Mouse (Mus musculus) embryonic facial prominence, embryonic 12.5 days (tissue): ENCODE results near the gene Lpgat1. TPM values are rescaled to one million over a fixed set of nuclear protein-coding genes. Genes with fewer than 3 reads are reported as not detected.

Experiments
- ATAC-seq: fragments of 200-750 bp; cut with Nextera tagmentation; 2 replicates; pipeline ENCODE4 v1.8.0; 2017; ENCODE audit not compliant: insufficient number of reproducible peaks, insufficient read depth, low FRiP score, low TSS enrichment
- H3K27ac ChIP-seq: fragments of 300-500 bp; sonication (generic); 2 replicates; pipeline ENCODE4 v1.5.1; 2016; ENCODE audit warnings: mild to moderate bottlenecking
- H3K27me3 ChIP-seq: fragments of 300-500 bp; sonication (generic); 2 replicates; pipeline ENCODE4 v1.6.1; 2016; ENCODE audit warnings: mild to moderate bottlenecking, moderate library complexity
- H3K36me3 ChIP-seq: fragments of 300-500 bp; sonication (generic); 2 replicates; pipeline ENCODE4 v1.6.1; 2016; ENCODE audit warnings: mild to moderate bottlenecking
- H3K4me1 ChIP-seq: fragments of 300-500 bp; sonication (generic); 2 replicates; pipeline ENCODE4 v1.6.1; 2016
- H3K4me2 ChIP-seq: fragments of 300-500 bp; sonication (generic); replicated peaks from 2 replicates; pipeline ENCODE4 v1.6.1; 2016; ENCODE audit warnings: mild to moderate bottlenecking, moderate library complexity
- H3K4me3 ChIP-seq: fragments of 300-500 bp; sonication (generic); 2 replicates; pipeline ENCODE4 v1.5.1; 2016; ENCODE audit warnings: mild to moderate bottlenecking
- H3K9ac ChIP-seq: fragments of 300-500 bp; sonication (generic); 2 replicates; pipeline ENCODE4 v1.6.1; 2016; ENCODE audit warnings: mild to moderate bottlenecking, moderate library complexity
- H3K9me3 ChIP-seq: fragments of 300-500 bp; sonication (generic); 2 replicates; pipeline ENCODE4 v1.6.1; 2016; ENCODE audit warnings: mild to moderate bottlenecking, moderate library complexity
- WGBS: fragments of 180-500 bp; shearing (Covaris S2); methylation state at CpG from one replicate; pipeline ENCODE4 v1.1.7; 2016; 5-methylcytosine and 5-hydroxymethylcytosine counted together
- polyA plus RNA-seq: library from polyadenylated mRNA; unstranded; fragments of >200 nt; fragmentation: Nextera tagmentation; extraction: Ambion mirVana; gene quantifications from 2 replicates; pipeline ENCODE4 v1.2.1, GENCODE M21; 2016

The Lpgat1 gene
- polyA plus RNA-seq, 1 experiment from 2014 or later = 37.2 TPM

- WGBS = 79% methylated on average over 6 of the region's 6 CpGs
- no peak overlapping the region for H3K4me2 ChIP-seq
- H3K27ac ChIP-seq = no peak overlapping the region
- H3K36me3 ChIP-seq = peaks cover 14% of the 10 kb centered on the region
- no peak for ATAC-seq
- no peak overlapping the region for H3K4me3 ChIP-seq
- no peaks in the 10 kb centered on the region for H3K9me3 ChIP-seq
- 0 out of 2 replicates have a peak, but pooled peaks cover 5% of the 10 kb centered on the region for H3K4me1 ChIP-seq
- H3K9ac ChIP-seq = no peak overlapping the region
- H3K27me3 ChIP-seq = no peaks in the 10 kb centered on the region
Observed at GRCm38 (mm10) chr1:191737871-191738270, 20.2 kb downstream of the Lpgat1 start.

- Histone ChIP-seq H3K4me3 (no peak overlapping the region), H3K36me3 (peaks cover 8% of the 10 kb centered on the region), H3K9ac (no peak overlapping the region), H3K4me2 (no peak overlapping the region), H3K27me3 (no peaks in the 10 kb centered on the region), H3K27ac (no peak overlapping the region), H3K9me3 (no peaks in the 10 kb centered on the region), H3K4me1 (0 out of 2 replicates have a peak, but pooled peaks cover 5% of the 10 kb centered on the region)
- WGBS = 84% methylated on average over 2 of the region's 2 CpGs
- no peak for ATAC-seq
Observed at GRCm38 (mm10) chr1:191738726-191739125, 21.1 kb downstream of the Lpgat1 start.

GRCm38 (mm10) chr1:191740587-191741361 lies 23.1 kb downstream of the Lpgat1 start:
- no peak overlapping the region for H3K4me3 ChIP-seq
- H3K4me1 ChIP-seq = 0 out of 2 replicates have a peak, but pooled peaks cover 5% of the 10 kb centered on the region
- H3K36me3 ChIP-seq = peaks cover 5% of the 10 kb centered on the region; the same call in 1 of the 2 replicates
- no peak overlapping the region for H3K9ac ChIP-seq
- no peak overlapping the region for H3K4me2 ChIP-seq
- H3K27me3 ChIP-seq = no peaks in the 10 kb centered on the region
- H3K9me3 ChIP-seq = no peaks in the 10 kb centered on the region
- ATAC-seq = no peak
- no peak overlapping the region for H3K27ac ChIP-seq
- WGBS = 90% methylated on average over 6 of the region's 6 CpGs

- Histone ChIP-seq H3K4me1 (0 out of 2 replicates have a peak, but pooled peaks cover 5% of the 10 kb centered on the region), H3K9ac (no peak overlapping the region), H3K36me3 (peaks cover 5% of the 10 kb centered on the region; the same call in 1 of the 2 replicates), H3K27me3 (no peaks in the 10 kb centered on the region), H3K9me3 (no peaks in the 10 kb centered on the region), H3K27ac (no peak overlapping the region), H3K4me2 (no peak overlapping the region), H3K4me3 (no peak overlapping the region)
- 89% methylated on average over 4 of the region's 4 CpGs for WGBS
- no peak for ATAC-seq
Observed at GRCm38 (mm10) chr1:191741635-191742034, 24.0 kb downstream of the Lpgat1 start.

DNA sequence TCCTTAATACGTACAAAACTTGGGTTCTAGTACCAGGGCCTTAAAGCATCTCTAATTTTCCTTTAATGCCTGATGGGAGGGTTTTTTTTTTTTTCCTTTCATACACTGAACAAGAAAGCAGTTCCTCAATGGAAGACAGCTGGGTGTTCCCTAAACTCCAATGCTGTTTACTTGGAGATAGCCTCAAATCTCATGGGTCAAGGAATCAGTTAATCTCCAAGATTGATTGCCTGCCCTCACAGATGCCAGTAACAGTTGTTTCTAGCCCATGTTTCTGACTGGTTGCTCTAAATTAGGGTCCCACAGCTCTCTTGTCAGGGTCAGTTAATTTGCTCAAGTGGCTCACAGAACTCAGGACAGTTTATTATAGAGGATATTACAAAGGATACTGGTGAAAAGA lies 30.8 kb downstream of the Lpgat1 start:
- ATAC-seq = no peak
- no peak overlapping the region for H3K4me3 ChIP-seq
- WGBS = 65% methylated on average over 1 of the region's 1 CpGs

DNA sequence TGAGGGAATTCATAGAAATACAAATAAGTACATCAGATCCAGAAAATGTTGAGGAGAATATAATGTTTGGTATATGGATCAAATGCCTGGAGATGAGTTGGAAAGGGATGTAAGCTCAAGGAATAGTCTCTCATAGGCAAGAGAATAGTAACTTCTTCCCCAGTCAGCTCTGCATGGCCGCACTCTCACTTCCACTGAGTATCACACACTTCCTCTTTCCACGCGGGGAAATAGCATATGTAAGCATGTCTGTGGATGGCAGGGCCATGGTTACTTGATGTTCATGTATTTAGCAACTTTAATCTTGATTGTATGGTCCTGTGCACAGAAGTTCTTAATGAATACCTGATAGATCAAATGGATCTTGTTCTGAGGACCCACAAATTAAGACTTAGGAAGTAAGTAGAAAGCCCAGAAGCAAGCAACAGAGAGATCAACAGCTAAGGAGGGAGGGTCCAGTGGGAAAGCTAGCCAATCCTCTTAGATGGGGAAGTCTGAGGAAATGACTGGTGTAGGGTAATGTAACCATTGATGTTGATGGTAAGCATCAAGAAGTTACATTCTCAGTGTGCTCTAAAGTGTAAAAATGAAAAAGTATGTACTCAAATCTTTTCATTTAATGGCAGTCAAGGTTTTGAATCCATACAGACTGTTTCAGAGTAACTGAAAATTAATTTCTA lies 39.0 kb downstream of the Lpgat1 start:
- ATAC-seq = no peak
- H3K4me3 ChIP-seq = no peak overlapping the region
- no peak overlapping the region for H3K27ac ChIP-seq
- H3K27me3 ChIP-seq = no peaks in the 10 kb centered on the region
- 95% methylated on average over 3 of the region's 3 CpGs for WGBS
- H3K4me1 ChIP-seq = no peaks in the 10 kb centered on the region
- no peaks in the 10 kb centered on the region for H3K9me3 ChIP-seq
- H3K9ac ChIP-seq = no peak overlapping the region
- H3K36me3 ChIP-seq = peaks cover 54% of the 10 kb centered on the region
- H3K4me2 ChIP-seq = no peak overlapping the region

More for the DNA sequence above, 30.8 kb downstream of the Lpgat1 start:
- no peaks in the 10 kb centered on the region for H3K27me3 ChIP-seq
- no peaks in the 10 kb centered on the region for H3K4me1 ChIP-seq
- H3K9me3 ChIP-seq = no peaks in the 10 kb centered on the region
- no peak overlapping the region for H3K9ac ChIP-seq
- no peak overlapping the region for H3K4me2 ChIP-seq
- peaks cover 15% of the 10 kb centered on the region for H3K36me3 ChIP-seq
- H3K27ac ChIP-seq = no peak overlapping the region

DNA sequence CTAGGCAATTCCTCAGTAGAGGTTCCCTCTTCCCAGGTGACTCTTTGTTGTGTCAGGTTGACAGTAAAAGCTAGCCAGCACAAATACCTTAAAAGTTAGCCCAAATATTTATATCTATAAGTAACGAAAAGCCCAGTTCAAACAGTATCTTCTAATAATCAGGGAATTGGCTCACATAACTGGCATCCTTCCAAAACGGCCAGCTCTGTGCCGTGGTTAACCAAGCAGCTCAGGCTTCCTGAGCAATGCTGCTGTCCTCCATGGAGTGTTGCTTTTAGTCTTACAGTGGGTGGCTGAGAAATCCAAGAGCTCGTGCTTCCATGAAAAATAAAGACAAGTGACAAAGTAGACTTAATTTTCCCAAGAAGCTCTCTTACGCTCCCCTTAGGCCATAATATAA lies 56.5 kb downstream of the Lpgat1 start:
- H3K4me3 ChIP-seq = no peak overlapping the region
- WGBS = 84% methylated on average over 5 of the region's 5 CpGs
- no peak overlapping the region for H3K9ac ChIP-seq
- no peaks in the 10 kb centered on the region for H3K9me3 ChIP-seq
- peaks cover 55% of the 10 kb centered on the region for H3K36me3 ChIP-seq
- no peaks in the 10 kb centered on the region for H3K27me3 ChIP-seq
- H3K27ac ChIP-seq = no peak overlapping the region
- H3K4me2 ChIP-seq = no peak overlapping the region
- no peaks in the 10 kb centered on the region for H3K4me1 ChIP-seq
- ATAC-seq = no peak

DNA sequence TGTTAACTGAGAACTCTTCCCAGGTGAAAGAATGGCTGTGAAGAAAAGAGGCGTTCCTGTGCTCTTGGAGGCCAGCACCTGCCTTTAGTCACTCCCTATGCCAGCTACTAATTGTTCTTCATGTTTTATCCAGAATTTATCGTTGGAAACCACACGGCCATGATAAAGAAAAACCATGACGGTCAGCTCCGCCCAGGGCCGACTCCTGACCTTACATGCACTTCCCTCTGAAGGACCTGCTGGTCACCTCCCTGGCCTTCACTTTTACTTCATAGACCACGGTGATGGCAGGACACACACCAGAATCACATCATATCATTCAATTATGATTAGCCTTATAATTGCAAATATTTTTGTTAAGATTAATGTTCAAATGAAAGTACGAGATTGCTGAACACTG lies 57.5 kb downstream of the Lpgat1 start:
- H3K9me3 ChIP-seq = no peaks in the 10 kb centered on the region
- WGBS = 87% methylated on average over 8 of the region's 8 CpGs
- H3K27me3 ChIP-seq = no peaks in the 10 kb centered on the region
- H3K4me3 ChIP-seq = no peak overlapping the region
- no peak overlapping the region for H3K4me2 ChIP-seq
- no peak for ATAC-seq
- no peaks in the 10 kb centered on the region for H3K4me1 ChIP-seq
- H3K9ac ChIP-seq = no peak overlapping the region
- peaks cover 64% of the 10 kb centered on the region for H3K36me3 ChIP-seq
- H3K27ac ChIP-seq = no peak overlapping the region

GRCm38 (mm10) chr1:191777521-191777920 lies 59.9 kb downstream of the Lpgat1 start:
- Histone ChIP-seq H3K9me3 (no peaks in the 10 kb centered on the region), H3K4me3 (no peak overlapping the region), H3K27me3 (no peaks in the 10 kb centered on the region), H3K27ac (no peak overlapping the region), H3K4me1 (no peaks in the 10 kb centered on the region), H3K36me3 (peaks cover 60% of the 10 kb centered on the region), H3K4me2 (no peak overlapping the region), H3K9ac (no peak overlapping the region)
- ATAC-seq = no peak
- WGBS = 77% methylated on average over 8 of the region's 8 CpGs

DNA sequence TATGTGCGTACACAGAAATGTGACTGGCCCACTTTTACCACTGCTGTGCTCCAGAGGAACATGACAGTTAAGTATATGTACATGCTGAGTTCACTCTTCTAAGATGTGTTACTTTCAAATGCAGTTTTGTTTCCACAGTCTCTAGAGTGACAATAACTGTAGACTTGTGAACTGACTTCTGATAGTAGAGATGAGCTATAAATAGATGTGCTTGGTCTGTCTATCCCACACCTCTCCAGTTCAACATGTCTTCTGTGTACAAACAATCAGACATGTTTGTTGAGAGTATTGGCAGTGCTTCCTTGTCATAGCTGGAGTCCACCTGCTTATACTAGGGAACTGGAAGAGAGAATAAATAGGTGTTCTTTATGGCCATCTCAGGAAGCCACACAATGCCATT lies 62.8 kb downstream of the Lpgat1 start:
- Histone ChIP-seq H3K4me3 (no peak overlapping the region), H3K27ac (no peak overlapping the region), H3K9ac (no peak overlapping the region), H3K4me2 (no peak overlapping the region), H3K36me3 (peaks cover 41% of the 10 kb centered on the region), H3K27me3 (no peaks in the 10 kb centered on the region), H3K9me3 (no peaks in the 10 kb centered on the region), H3K4me1 (no peaks in the 10 kb centered on the region)
- 97% methylated on average over 1 of the region's 1 CpGs for WGBS
- no peak for ATAC-seq

DNA sequence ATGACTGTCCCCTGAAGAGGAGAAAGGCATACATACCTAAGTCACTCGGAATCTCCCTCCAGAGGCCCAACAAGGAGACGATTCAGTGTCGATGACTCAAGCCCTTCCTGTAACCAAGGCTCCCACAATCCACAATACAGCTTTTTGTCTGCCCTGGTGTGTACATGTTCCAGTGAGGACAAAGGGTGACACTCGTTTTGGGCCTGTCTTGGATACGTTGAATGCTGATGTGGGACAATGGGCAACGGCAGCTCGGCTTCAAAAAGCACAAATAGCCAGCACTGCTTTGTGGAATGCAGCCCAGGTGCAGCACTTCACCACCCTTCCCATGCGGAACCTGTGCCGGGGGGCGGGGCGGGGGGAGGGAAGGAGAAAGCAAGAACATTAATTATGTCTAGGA lies 67.5 kb downstream of the Lpgat1 start:
- 0 out of 2 replicates have a peak, but pooled peaks have one; percentile 15 for ATAC-seq
- 63% methylated on average over 11 of the region's 11 CpGs for WGBS

DNA sequence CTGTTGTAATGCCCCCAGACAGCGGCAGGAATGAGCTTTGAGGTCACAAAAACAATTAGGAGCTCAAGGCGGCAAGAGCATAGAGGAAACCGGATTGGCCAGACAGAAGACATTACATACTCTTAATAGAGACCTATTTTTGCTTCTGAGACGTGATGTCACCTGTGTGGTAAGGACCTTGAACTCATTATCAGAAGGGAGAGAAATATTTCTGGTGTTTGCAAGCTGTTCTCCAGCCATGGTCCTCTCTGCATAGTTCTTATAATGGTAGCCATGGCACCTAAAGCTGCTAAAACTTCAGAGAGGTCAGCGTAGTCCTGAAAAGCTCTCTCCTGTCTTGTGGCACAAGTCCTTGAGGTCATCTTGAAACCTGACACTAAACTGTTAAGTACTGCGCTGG lies 68.6 kb downstream of the Lpgat1 start:
- no peak overlapping the region for H3K27ac ChIP-seq
- no peaks in the 10 kb centered on the region for H3K36me3 ChIP-seq
- WGBS = 62% methylated on average over 6 of the region's 6 CpGs
- no peak overlapping the region for H3K4me2 ChIP-seq
- H3K4me1 ChIP-seq = no peaks in the 10 kb centered on the region
- H3K27me3 ChIP-seq = no peaks in the 10 kb centered on the region
- H3K9me3 ChIP-seq = 0 out of 2 replicates have a peak, but pooled peaks cover 6% of the 10 kb centered on the region
- no peak for ATAC-seq
- H3K4me3 ChIP-seq = no peak overlapping the region
- H3K9ac ChIP-seq = no peak overlapping the region

More for the DNA sequence above, 67.5 kb downstream of the Lpgat1 start:
- no peaks in the 10 kb centered on the region for H3K4me1 ChIP-seq
- no peaks in the 10 kb centered on the region for H3K27me3 ChIP-seq
- H3K27ac ChIP-seq = no peak overlapping the region
- no peak overlapping the region for H3K4me3 ChIP-seq
- H3K36me3 ChIP-seq = peaks cover 2% of the 10 kb centered on the region
- 0 out of 2 replicates have a peak, but pooled peaks cover 6% of the 10 kb centered on the region for H3K9me3 ChIP-seq
- no peak overlapping the region for H3K4me2 ChIP-seq
- no peak overlapping the region for H3K9ac ChIP-seq
